Mouse (Mus musculus) hindbrain, embryonic 12.5 days (tissue): ENCODE measurements at regions not wholly inside any gene's neighbourhood (a gene's known extent, or its start where the extent isn't known, plus 50 kb on each side); places are given as distances from the start of the nearest gene placed in this dataset.

Experiments used
- ATAC-seq: fragments of 200-750 bp; cut with Nextera tagmentation; 2 replicates; pipeline ENCODE4 v1.8.0; 2017; ENCODE audit warnings: moderate TSS enrichment; ENCODE audit not compliant: low FRiP score
- H3K27ac ChIP-seq: fragments of 300-500 bp; sonication (generic); 2 replicates; pipeline ENCODE4 v1.5.1; 2016; ENCODE audit warnings: mild to moderate bottlenecking
- H3K27me3 ChIP-seq: fragments of 300-500 bp; sonication (generic); 2 replicates; pipeline ENCODE4 v1.6.1; 2016; ENCODE audit warnings: mild to moderate bottlenecking
- H3K36me3 ChIP-seq: fragments of 300-500 bp; sonication (generic); 2 replicates; pipeline ENCODE4 v1.6.1; 2016; ENCODE audit warnings: mild to moderate bottlenecking
- H3K4me1 ChIP-seq: fragments of 300-500 bp; sonication (generic); 2 replicates; pipeline ENCODE4 v1.6.1; 2016
- H3K4me2 ChIP-seq: fragments of 300-500 bp; sonication (generic); replicated peaks from 2 replicates; pipeline ENCODE4 v1.6.1; 2016; ENCODE audit warnings: mild to moderate bottlenecking
- H3K4me3 ChIP-seq: fragments of 300-500 bp; sonication (generic); 2 replicates; pipeline ENCODE4 v1.5.1; 2016; ENCODE audit warnings: mild to moderate bottlenecking
- H3K9ac ChIP-seq: fragments of 300-500 bp; sonication (generic); 2 replicates; pipeline ENCODE4 v1.6.1; 2016; ENCODE audit warnings: mild to moderate bottlenecking, moderate library complexity
- H3K9me3 ChIP-seq: fragments of 300-500 bp; sonication (generic); replicated peaks from 2 replicates; pipeline ENCODE4 v1.6.1; 2016; ENCODE audit warnings: mild to moderate bottlenecking
- WGBS: fragments of 180-500 bp; shearing (Covaris S2); methylation state at CpG from one replicate; pipeline ENCODE4 v1.1.7; 2016; 5-methylcytosine and 5-hydroxymethylcytosine counted together

- H3K4me1 ChIP-seq = no peaks in the 10 kb centered on the region; the same call in 1 of the 2 replicates
- no peak overlapping the region for H3K4me3 ChIP-seq
- no peaks in the 10 kb centered on the region for H3K36me3 ChIP-seq
- no peak overlapping the region for H3K9ac ChIP-seq
- 83% methylated on average over 1 of the region's 1 CpGs for WGBS
- H3K4me2 ChIP-seq = no peak overlapping the region
- no peak overlapping the region for H3K27ac ChIP-seq
- ATAC-seq = no peak
- H3K27me3 ChIP-seq = no peaks in the 10 kb centered on the region
- H3K9me3 ChIP-seq = no peaks in the 10 kb centered on the region
Measured at GRCm38 (mm10) chr7:72787306-72787705, 480.9 kb upstream of the Mctp2 start.

- H3K9me3 ChIP-seq = no peaks in the 10 kb centered on the region
- H3K27ac ChIP-seq = no peak overlapping the region
- 32% methylated on average over 2 of the region's 2 CpGs for WGBS
- ATAC-seq = no peak
- H3K9ac ChIP-seq = no peak overlapping the region
- no peak overlapping the region for H3K4me3 ChIP-seq
- no peaks in the 10 kb centered on the region for H3K27me3 ChIP-seq
- no peaks in the 10 kb centered on the region for H3K36me3 ChIP-seq
- no peak overlapping the region for H3K4me2 ChIP-seq
- no peaks in the 10 kb centered on the region; the same call in 1 of the 2 replicates for H3K4me1 ChIP-seq
Measured at GRCm38 (mm10) chr7:72788261-72788660, 481.9 kb upstream of the Mctp2 start.

- H3K27ac ChIP-seq = no peak overlapping the region
- 90% methylated on average over 3 of the region's 3 CpGs for WGBS
- ATAC-seq = no peak
- H3K9me3 ChIP-seq = no peaks in the 10 kb centered on the region
- no peaks in the 10 kb centered on the region for H3K4me1 ChIP-seq
- no peaks in the 10 kb centered on the region for H3K36me3 ChIP-seq
- H3K27me3 ChIP-seq = no peaks in the 10 kb centered on the region
- H3K4me3 ChIP-seq = no peak overlapping the region
- no peak overlapping the region for H3K9ac ChIP-seq
- H3K4me2 ChIP-seq = no peak overlapping the region
Measured at GRCm38 (mm10) chr7:72822142-72822541, 515.7 kb upstream of the Mctp2 start.

- WGBS = 78% methylated on average over 3 of the region's 3 CpGs
- no peaks in the 10 kb centered on the region for H3K36me3 ChIP-seq
- no peaks in the 10 kb centered on the region for H3K4me1 ChIP-seq
- H3K27me3 ChIP-seq = no peaks in the 10 kb centered on the region
- ATAC-seq = no peak
- H3K9me3 ChIP-seq = peaks cover 5% of the 10 kb centered on the region
- no peak overlapping the region for H3K4me2 ChIP-seq
- no peak overlapping the region for H3K27ac ChIP-seq
- no peak overlapping the region for H3K4me3 ChIP-seq
- no peak overlapping the region for H3K9ac ChIP-seq
Measured at GRCm38 (mm10) chr7:72826597-72826996, 520.2 kb upstream of the Mctp2 start.

- H3K4me1 ChIP-seq = peaks cover 26% of the 10 kb centered on the region
- no peaks in the 10 kb centered on the region for H3K36me3 ChIP-seq
- H3K4me2 ChIP-seq = no peak overlapping the region
- H3K9me3 ChIP-seq = 0 out of 2 replicates have a peak, but pooled peaks cover 2% of the 10 kb centered on the region
- no peak overlapping the region for H3K9ac ChIP-seq
- no peak overlapping the region for H3K4me3 ChIP-seq
- no peak for ATAC-seq
- no peaks in the 10 kb centered on the region for H3K27me3 ChIP-seq
- no peak overlapping the region for H3K27ac ChIP-seq
- WGBS = 93% methylated on average over 1 of the region's 1 CpGs
Measured at GRCm38 (mm10) chr7:72835423-72835822, 529.0 kb upstream of the Mctp2 start.

- ATAC-seq = no peak
- Histone ChIP-seq H3K4me3 (no peak overlapping the region), H3K9ac (no peak overlapping the region), H3K4me1 (peaks cover 26% of the 10 kb centered on the region), H3K36me3 (no peaks in the 10 kb centered on the region), H3K9me3 (0 out of 2 replicates have a peak, but pooled peaks cover 2% of the 10 kb centered on the region), H3K27me3 (no peaks in the 10 kb centered on the region), H3K4me2 (no peak overlapping the region), H3K27ac (peak overlapping the region; percentile 57; the same call in 1 of the 2 replicates)
- WGBS = 70% methylated on average over 4 of the region's 4 CpGs
Measured at GRCm38 (mm10) chr7:72836026-72836425, 529.6 kb upstream of the Mctp2 start.

GRCm38 (mm10) chr7:72836457-72836985 lies 530.1 kb upstream of the Mctp2 start:
- WGBS = 27% methylated on average over 6 of the region's 6 CpGs
- ATAC-seq = no peak
- H3K9me3 ChIP-seq = 0 out of 2 replicates have a peak, but pooled peaks cover 2% of the 10 kb centered on the region
- no peaks in the 10 kb centered on the region for H3K27me3 ChIP-seq
- H3K4me1 ChIP-seq = peaks cover 26% of the 10 kb centered on the region
- H3K27ac ChIP-seq = peak overlapping the region; percentile 67
- H3K4me2 ChIP-seq = no peak overlapping the region
- H3K9ac ChIP-seq = no peak overlapping the region
- no peak overlapping the region for H3K4me3 ChIP-seq
- no peaks in the 10 kb centered on the region for H3K36me3 ChIP-seq

- H3K27ac ChIP-seq = peak overlapping the region; percentile 73
- H3K4me1 ChIP-seq = peaks cover 26% of the 10 kb centered on the region
- H3K9me3 ChIP-seq = no peaks in the 10 kb centered on the region
- no peak overlapping the region for H3K4me2 ChIP-seq
- 19% methylated on average over 6 of the region's 6 CpGs for WGBS
- H3K36me3 ChIP-seq = no peaks in the 10 kb centered on the region
- no peak overlapping the region for H3K4me3 ChIP-seq
- peak; percentile 80 for ATAC-seq
- no peak overlapping the region for H3K9ac ChIP-seq
- H3K27me3 ChIP-seq = no peaks in the 10 kb centered on the region
Measured at GRCm38 (mm10) chr7:72837992-72838655, 531.7 kb upstream of the Mctp2 start.

- H3K4me3 ChIP-seq = no peak overlapping the region
- whole genome bisulfite sequencing = 91% methylated on average over 1 of the region's 1 CpGs
- H3K4me2 ChIP-seq = no peak overlapping the region
- no peaks in the 10 kb centered on the region for H3K9me3 ChIP-seq
- H3K27ac ChIP-seq = no peak overlapping the region
- no peaks in the 10 kb centered on the region for H3K4me1 ChIP-seq
- H3K36me3 ChIP-seq = no peaks in the 10 kb centered on the region
- no peak overlapping the region for H3K9ac ChIP-seq
- ATAC-seq = no peak
- H3K27me3 ChIP-seq = no peaks in the 10 kb centered on the region
Measured at GRCm38 (mm10) chr7:72851346-72851745, 524.0 kb upstream of the Rgma start.

GRCm38 (mm10) chr7:72854501-72855002 lies 520.8 kb upstream of the Rgma start:
- Histone ChIP-seq H3K4me3 (no peak overlapping the region), H3K4me2 (no peak overlapping the region), H3K36me3 (no peaks in the 10 kb centered on the region), H3K9me3 (no peaks in the 10 kb centered on the region), H3K27ac (no peak overlapping the region), H3K9ac (no peak overlapping the region), H3K27me3 (no peaks in the 10 kb centered on the region), H3K4me1 (no peaks in the 10 kb centered on the region)
- no peak for ATAC-seq
- 63% methylated on average over 2 of the region's 2 CpGs for WGBS

- Histone ChIP-seq H3K9ac (no peak overlapping the region), H3K27ac (no peak overlapping the region), H3K27me3 (no peaks in the 10 kb centered on the region), H3K9me3 (no peaks in the 10 kb centered on the region), H3K36me3 (no peaks in the 10 kb centered on the region), H3K4me1 (peaks cover 3% of the 10 kb centered on the region; the same call in 1 of the 2 replicates), H3K4me2 (no peak overlapping the region), H3K4me3 (no peak overlapping the region)
- 0 out of 2 replicates have a peak, but pooled peaks have one; percentile 46 for ATAC-seq
- WGBS = 73% methylated on average over 6 of the region's 6 CpGs
Measured at GRCm38 (mm10) chr7:72866966-72867754, 508.1 kb upstream of the Rgma start.

- no peaks in the 10 kb centered on the region for H3K36me3 ChIP-seq
- no peaks in the 10 kb centered on the region for H3K9me3 ChIP-seq
- peaks cover 3% of the 10 kb centered on the region; the same call in 1 of the 2 replicates for H3K4me1 ChIP-seq
- no peak for ATAC-seq
- no peaks in the 10 kb centered on the region for H3K27me3 ChIP-seq
- H3K27ac ChIP-seq = no peak overlapping the region
- no peak overlapping the region for H3K4me2 ChIP-seq
- WGBS = 79% methylated on average over 4 of the region's 4 CpGs
- H3K9ac ChIP-seq = no peak overlapping the region
- H3K4me3 ChIP-seq = no peak overlapping the region
Measured at GRCm38 (mm10) chr7:72869068-72869467, 506.2 kb upstream of the Rgma start.
